9 mouse cellular contexts compared by ENCODE assay signal in the genomic region with DNA sequence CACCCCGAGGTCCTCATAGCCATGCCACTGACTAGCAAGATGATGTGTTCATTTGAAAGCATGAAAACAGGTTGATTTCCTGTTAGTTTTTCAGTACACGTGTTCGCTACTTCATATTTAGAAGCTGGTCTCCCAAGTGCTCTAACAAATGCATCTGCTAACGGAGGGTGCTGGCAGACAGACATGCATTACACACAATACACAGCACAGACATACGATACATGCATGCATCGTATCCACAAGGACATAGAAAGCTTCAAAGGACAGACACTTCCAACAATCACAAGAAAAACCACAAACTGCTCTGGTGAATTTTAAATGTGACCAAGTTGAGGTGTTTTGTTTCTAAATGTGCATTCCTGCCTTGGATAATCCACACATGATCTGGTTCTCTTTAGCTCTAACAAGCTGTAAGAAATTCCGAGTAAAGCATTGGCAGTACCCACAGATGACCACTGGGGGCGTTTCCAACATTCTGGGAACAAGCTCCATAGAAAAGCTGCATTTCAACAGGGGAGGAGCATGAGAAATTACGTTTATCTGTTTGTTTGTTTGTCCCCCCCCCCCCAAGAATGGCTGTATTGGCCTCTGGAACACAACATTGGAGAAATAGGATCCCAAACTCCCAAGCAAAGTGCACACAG. TPM values are rescaled to one million over a fixed set of nuclear protein-coding genes. Genes with fewer than 3 reads are reported as not detected.
DNase-seq lines count a peak whose midpoint lies in the region; ATAC-seq and TF ChIP-seq lines count a peak whose summit lies in the region.
"Had no signal": no experiment of that assay in that cellular context is flagged by ENCODE, and none has a peak within 500 bp of the region (broad histone marks: within the 10 kb centered on the region; RNA-seq: fewer than 3 reads in every experiment).

No protein-coding gene starts in this region.

- DNase-seq in heart, embryonic 10.5 days (ENCODE audit: low spot score) = peak; percentile 36
- DNase-seq in heart, postnatal 25 days (ENCODE audit: low spot score) = no peak
- DNase-seq in cerebellum, adult 8-10 months = peak; percentile 15
- DNase-seq in frontal cortex, postnatal 10 days (ENCODE audit: low spot score in 2 of 2) = peak; percentile 44 to 60
- peak; percentile 60 to 73 for DNase-seq in layer of hippocampus, postnatal 14 days (ENCODE audit: low spot score in 2 of 2)
- DNase-seq in midbrain, embryonic 14.5 days = peak; percentile 86
- peak; percentile 58 for DNase-seq in thymus, postnatal 4 days

- no peaks in the 10 kb centered on the region for H3K27me3 ChIP-seq in heart, embryonic 10.5 days (ENCODE audit: insufficient read depth, poor library complexity, severe bottlenecking)
- no peaks in the 10 kb centered on the region for H3K27me3 ChIP-seq in E14TG2a.4 (ENCODE audit: insufficient read depth, low read length)
- no peaks in the 10 kb centered on the region for H3K27me3 ChIP-seq in midbrain, embryonic 14.5 days (ENCODE audit: control insufficient read depth, insufficient read depth, low read length)
- H3K27me3 ChIP-seq: limb, embryonic 15.5 days had no signal

- no peaks in the 10 kb centered on the region for H3K36me3 ChIP-seq in heart, embryonic 10.5 days
- H3K36me3 ChIP-seq in E14TG2a.4 (ENCODE audit: insufficient read depth, low read length) = no peaks in the 10 kb centered on the region
- H3K36me3 ChIP-seq in midbrain, embryonic 14.5 days (ENCODE audit: control insufficient read depth, insufficient read depth, low read length) = no peaks in the 10 kb centered on the region
- H3K36me3 ChIP-seq: limb, embryonic 15.5 days had no signal

- H3K4me1 ChIP-seq in heart, embryonic 10.5 days = peaks cover 17% of the 10 kb centered on the region; the same call in 1 of the 2 replicates
- H3K4me1 ChIP-seq in E14TG2a.4 (replicated peaks; ENCODE audit: low read depth, low read length) = peaks cover 18% of the 10 kb centered on the region
- H3K4me1 ChIP-seq in midbrain, embryonic 14.5 days (ENCODE audit: control insufficient read depth, insufficient read depth, low read length) = no peaks in the 10 kb centered on the region
- H3K4me1 ChIP-seq: limb, embryonic 15.5 days had no signal

- H3K9me3 ChIP-seq in heart, embryonic 10.5 days = no peaks in the 10 kb centered on the region
- no peaks in the 10 kb centered on the region for H3K9me3 ChIP-seq in E14TG2a.4 (ENCODE audit: low read length)
- no peaks in the 10 kb centered on the region for H3K9me3 ChIP-seq in midbrain, embryonic 14.5 days (ENCODE audit: control insufficient read depth, low read length)
- H3K9me3 ChIP-seq: limb, embryonic 15.5 days had no signal

- H3K4me2 ChIP-seq in midbrain, embryonic 14.5 days (ENCODE audit: low read length) = no peak overlapping the region
- H3K4me2 ChIP-seq: limb, embryonic 15.5 days had no signal

- intact Hi-C loops in heart, postnatal 25 days (cut with DNase I) = no loop called here

- H3K27ac ChIP-seq in heart, embryonic 10.5 days = no peak overlapping the region
- no peak overlapping the region for H3K27ac ChIP-seq in midbrain, embryonic 14.5 days (replicated peaks; ENCODE audit: low read depth, low read length)
- H3K27ac ChIP-seq: limb, embryonic 15.5 days had no signal

- 58% methylated on average over 9 of the region's 9 CpGs for WGBS in heart, embryonic 10.5 days
- WGBS in midbrain, embryonic 14.5 days = 62% methylated on average over 9 of the region's 9 CpGs

- no peak overlapping the region for H3K9ac ChIP-seq in midbrain, embryonic 14.5 days (replicated peaks; ENCODE audit: low read length)
- H3K9ac ChIP-seq: limb, embryonic 15.5 days had no signal

- H3K4me3 ChIP-seq in heart, embryonic 10.5 days = no peak overlapping the region
- H3K4me3 ChIP-seq in E14TG2a.4 (replicated peaks; ENCODE audit: low read length) = no peak overlapping the region
- no peak overlapping the region for H3K4me3 ChIP-seq in midbrain, embryonic 14.5 days (replicated peaks; ENCODE audit: low read depth, low read length)
- H3K4me3 ChIP-seq: limb, embryonic 15.5 days had no signal

- no peak for ATAC-seq in midbrain, embryonic 14.5 days (ENCODE audit: low FRiP score, low TSS enrichment)

- TF ChIP-seq CTCF in E14TG2a.4 (conservative IDR thresholded peaks at IDR 0.05; ENCODE audit: low read length) = peak; percentile 94

RNA-seq across cellular contexts. Expression of gene Ckmt2, which starts 5.3 kb away (rescaled TPM):
- 3.3 and 7.8 TPM in 2 replicates for polyA plus RNA-seq in heart, embryonic 10.5 days (2016; fragmentation: Nextera tagmentation; extraction: Ambion mirVana)
- total RNA-seq in heart, postnatal 25 days (2021) = 1,000 to 10,000 TPM; 2,662 to 2,666 TPM
- total RNA-seq in layer of hippocampus, postnatal 14 days (2021) = under 1 TPM; 0.30 to 0.43 TPM
- not detected in 2 replicates for polyA plus RNA-seq in midbrain, embryonic 14.5 days (2014; fragmentation: Nextera tagmentation; extraction: Ambion mirVana)

Comparison
In these comparisons a context has a peak if more than half of its experiments do, and no peak if none do; other contexts are left out.
1. RNA of gene Ckmt2, which starts 5.3 kb away (total RNA-seq): 2,662 to 2,666 TPM in heart, postnatal 25 days; 0.30 to 0.43 TPM in layer of hippocampus, postnatal 14 days; every median in the first group is over 1,000 times any median in the second.